Mouse (Mus musculus) 3134 (cell line): ENCODE results near the gene Prm1.
A peak's percentile ranks its signal among the peaks of the same experiment; 100 is the strongest.
"Not testable (repeated sequence)": the region's sequence is repeated elsewhere in the genome, so short reads cannot be mapped to it uniquely, and the experiment has no call there.

ENCODE experiments used
- DNase-seq: peaks from one replicate; pipeline ENCODE4 v3.0.0-alpha.2; 2011; ENCODE audit warnings: low spot score; ENCODE audit not compliant: insufficient read length; ENCODE audit errors: extremely low read depth

The Prm1 gene

GRCm38 (mm10) chr16:10805789-10806527, at the start of gene Prm1:
Gene Prm1 (minus strand): TSS chr16:10805839.
- DNase-seq, result no peak

- not testable (repeated sequence) for DNase-seq
Measured at GRCm38 (mm10) chr16:10852216-10852615, 46.6 kb upstream of the Prm1 start.

- no peak for DNase-seq
Measured at GRCm38 (mm10) chr16:10850905-10851304, 45.3 kb upstream of the Prm1 start.

- peak; percentile 69 for DNase-seq
Measured at GRCm38 (mm10) chr16:10849965-10850861, 44.6 kb upstream of the Prm1 start.

GRCm38 (mm10) chr16:10846503-10846902, 40.9 kb upstream of the Prm1 start:
- peak; percentile 84 for DNase-seq

GRCm38 (mm10) chr16:10845952-10846351, 40.3 kb upstream of the Prm1 start:
- no peak for DNase-seq

- no peak for DNase-seq
Measured at GRCm38 (mm10) chr16:10844319-10844670, 38.7 kb upstream of the Prm1 start.

- DNase-seq, result no peak
Measured at GRCm38 (mm10) chr16:10843486-10844318, 38.1 kb upstream of the Prm1 start.

- peak; percentile 45 for DNase-seq
Measured at GRCm38 (mm10) chr16:10842282-10842855, 36.7 kb upstream of the Prm1 start.

GRCm38 (mm10) chr16:10840018-10840417, 34.4 kb upstream of the Prm1 start:
- no peak for DNase-seq

GRCm38 (mm10) chr16:10838487-10839245, 33.0 kb upstream of the Prm1 start:
- DNase-seq, result peak; percentile 73

- no peak for DNase-seq
Measured at GRCm38 (mm10) chr16:10837903-10838302, 32.3 kb upstream of the Prm1 start.

- DNase-seq, result peak; percentile 43
Measured at GRCm38 (mm10) chr16:10837250-10837649, 31.6 kb upstream of the Prm1 start.

GRCm38 (mm10) chr16:10836388-10836787, 30.7 kb upstream of the Prm1 start:
- no peak for DNase-seq

- peak; percentile 88 for DNase-seq
Measured at GRCm38 (mm10) chr16:10834911-10835587, 29.4 kb upstream of the Prm1 start, which contains the start of gene Rmi2. Gene Rmi2 (plus strand): TSS chr16:10835059.

GRCm38 (mm10) chr16:10834542-10834910, 28.9 kb upstream of the Prm1 start:
- no peak for DNase-seq

- no peak for DNase-seq
Measured at GRCm38 (mm10) chr16:10828461-10828805, 22.8 kb upstream of the Prm1 start.

- no peak for DNase-seq
Measured at GRCm38 (mm10) chr16:10827766-10828460, 22.3 kb upstream of the Prm1 start.

GRCm38 (mm10) chr16:10827269-10827668, 21.6 kb upstream of the Prm1 start:
- no peak for DNase-seq
